Mouse (Mus musculus) stomach, adult 2 months (tissue): Measurements from ENCODE around the gene Cdh26. TPM values are rescaled to one million over a fixed set of nuclear protein-coding genes. Genes with fewer than 3 reads are reported as not detected.

Source experiments
- polyA plus RNA-seq: library from polyadenylated mRNA; depleted of rRNA; stranded (reverse); fragments of >200 nt; gene quantifications from 2 replicates; pipeline ENCODE4 v1.2.3, GENCODE M21; 2012; rRNA removed

Cdh26 gene
- polyA plus RNA-seq: 0.03 and 0.17 TPM in 2 replicates

GRCm38 (mm10) chr2:178430231-178430630 lies at the start of gene Cdh26:
Gene Cdh26 (plus strand): TSS chr2:178430531.

GRCm38 (mm10) chr2:178407053-178407815 lies 23.1 kb upstream of the Cdh26 start, which contains the start of gene Sycp2:
Gene Sycp2 (minus strand): TSS chr2:178407685.

GRCm38 (mm10) chr2:178414261-178415149 lies 15.8 kb upstream of the Cdh26 start, which contains the start of the genes Ppp1r3d and Fam217b:
Gene Ppp1r3d (minus strand): TSS chr2:178414472.
Gene Fam217b (plus strand): TSS chr2:178414524.

Other genes with a start within 250 kb of the Cdh26 start
- not detected in 2 replicates for gene Sycp2, start 22.8 kb upstream of the Cdh26 start, polyA plus RNA-seq
- gene Ppp1r3d, start 16.1 kb upstream of the Cdh26 start, polyA plus RNA-seq: 1.4 and 2.5 TPM in 2 replicates
- gene Fam217b, start 16.0 kb upstream of the Cdh26 start, polyA plus RNA-seq: 0.30 and 0.36 TPM in 2 replicates